Mouse (Mus musculus) kidney, adult 2 months (tissue): ENCODE data around the gene Bcas3. TPM values are rescaled to one million over a fixed set of nuclear protein-coding genes. Genes with fewer than 3 reads are reported as not detected.

ENCODE experiments used
- DNase-seq: peaks from one replicate; pipeline ENCODE4 v3.0.0; 2021
- H3K27ac ChIP-seq: fragments of 200-500 bp; 2 replicates; pipeline ENCODE4 v1.5.1; 2012; ENCODE audit warnings: low read depth, low read length, control low read depth, inconsistent platforms; ENCODE audit not compliant: insufficient read depth
- H3K27me3 ChIP-seq: fragments of 200-500 bp; replicated peaks from 2 replicates; pipeline ENCODE4 v1.6.1; 2012; ENCODE audit warnings: mild to moderate bottlenecking, moderate library complexity, low read length, inconsistent platforms; ENCODE audit not compliant: control insufficient read depth, insufficient read depth
- H3K36me3 ChIP-seq: fragments of 200-500 bp; 2 replicates; pipeline ENCODE4 v1.6.1; 2012; ENCODE audit warnings: mild to moderate bottlenecking, moderate library complexity, low read length, inconsistent platforms; ENCODE audit not compliant: control insufficient read depth, insufficient read depth
- H3K4me1 ChIP-seq: fragments of 200-500 bp; 2 replicates; pipeline ENCODE4 v1.6.1; 2011; ENCODE audit warnings: low read length; ENCODE audit not compliant: control insufficient read depth, insufficient read depth
- H3K4me3 ChIP-seq: fragments of 200-500 bp; 2 replicates; pipeline ENCODE4 v1.5.1; 2011; ENCODE audit warnings: mild to moderate bottlenecking, low read depth, low read length, control low read depth; ENCODE audit not compliant: insufficient read depth
- CTCF ChIP-seq: fragments of 200-500 bp; conservative IDR thresholded peaks from 2 replicates; pipeline ENCODE4 v1.5.1; 2011; ENCODE audit warnings: low read depth, mild to moderate bottlenecking, control low read depth, low read length, moderate library complexity, mixed read lengths; ENCODE audit not compliant: insufficient read depth, insufficient read length
- POLR2A ChIP-seq: fragments of 200-500 bp; IDR thresholded peaks from one replicate; pipeline ENCODE4 v1.6.1; 2011; ENCODE audit warnings: low read depth, low read length, control low read depth
- WGBS: fragments of 180-500 bp; shearing (Covaris S2); methylation state at CpG from one replicate; pipeline ENCODE4 v1.1.7; 2018; 5-methylcytosine and 5-hydroxymethylcytosine counted together
- polyA plus RNA-seq: library from polyadenylated mRNA; depleted of rRNA; stranded (reverse); fragments of >200 nt; gene quantifications from 2 replicates; pipeline ENCODE4 v1.2.3, GENCODE M21; 2012

Bcas3 gene
- polyA plus RNA-seq, 1 experiment: 47.3 TPM

GRCm38 (mm10) chr11:85447375-85447774 lies 94.4 kb downstream of the Bcas3 start:
- DNase-seq: no peak
- H3K27me3 ChIP-seq: no peaks in the 10 kb centered on the region
- H3K36me3 ChIP-seq: no peaks in the 10 kb centered on the region
- TF ChIP-seq POLR2A (no peak), CTCF (no peak)
- no peaks in the 10 kb centered on the region for H3K4me1 ChIP-seq
- 93% methylated on average over 5 of the region's 5 CpGs for WGBS
- H3K27ac ChIP-seq: no peak overlapping the region
- H3K4me3 ChIP-seq: no peak overlapping the region

GRCm38 (mm10) chr11:85453598-85454304 lies 100.8 kb downstream of the Bcas3 start:
- WGBS: 77% methylated on average over 8 of the region's 8 CpGs
- no peak for DNase-seq
- H3K27me3 ChIP-seq: no peaks in the 10 kb centered on the region
- H3K4me1 ChIP-seq: no peaks in the 10 kb centered on the region
- H3K27ac ChIP-seq: no peak overlapping the region
- no peak for TF ChIP-seq CTCF
- TF ChIP-seq POLR2A: no peak
- H3K4me3 ChIP-seq: no peak overlapping the region
- H3K36me3 ChIP-seq: no peaks in the 10 kb centered on the region; the same call in 1 of the 2 replicates

- H3K27ac ChIP-seq: no peak overlapping the region
- H3K4me1 ChIP-seq: no peaks in the 10 kb centered on the region
- H3K36me3 ChIP-seq: no peaks in the 10 kb centered on the region; the same call in 1 of the 2 replicates
- H3K4me3 ChIP-seq: no peak overlapping the region
- WGBS: 87% methylated on average over 5 of the region's 5 CpGs
- DNase-seq: no peak
- no peak for TF ChIP-seq CTCF
- TF ChIP-seq POLR2A: no peak
- H3K27me3 ChIP-seq: no peaks in the 10 kb centered on the region
These were observed 101.3 kb downstream of the Bcas3 start for GRCm38 (mm10) chr11:85454305-85454682.

GRCm38 (mm10) chr11:85461536-85461935 lies 108.6 kb downstream of the Bcas3 start:
- no peak overlapping the region for H3K27ac ChIP-seq
- no peak for TF ChIP-seq CTCF
- TF ChIP-seq POLR2A: no peak
- DNase-seq: no peak
- H3K4me1 ChIP-seq: no peaks in the 10 kb centered on the region; the same call in 1 of the 2 replicates
- WGBS: 92% methylated on average over 7 of the region's 7 CpGs
- no peaks in the 10 kb centered on the region for H3K36me3 ChIP-seq
- no peaks in the 10 kb centered on the region for H3K27me3 ChIP-seq
- no peak overlapping the region for H3K4me3 ChIP-seq

GRCm38 (mm10) chr11:85469526-85469925 lies 116.6 kb downstream of the Bcas3 start:
- peak; percentile 65 for DNase-seq

GRCm38 (mm10) chr11:85470508-85470907 lies 117.5 kb downstream of the Bcas3 start:
- Histone ChIP-seq H3K36me3 (no peaks in the 10 kb centered on the region), H3K27me3 (no peaks in the 10 kb centered on the region), H3K4me3 (no peak overlapping the region), H3K4me1 (no peaks in the 10 kb centered on the region), H3K27ac (no peak overlapping the region)
- no peak for TF ChIP-seq CTCF
- TF ChIP-seq POLR2A: no peak
- no peak for DNase-seq
- 81% methylated on average over 4 of the region's 4 CpGs for WGBS

More at GRCm38 (mm10) chr11:85469526-85469925, 116.6 kb downstream of the Bcas3 start:
- 80% methylated on average over 1 of the region's 1 CpGs for WGBS
- no peak overlapping the region for H3K27ac ChIP-seq
- no peaks in the 10 kb centered on the region for H3K27me3 ChIP-seq
- H3K36me3 ChIP-seq: no peaks in the 10 kb centered on the region
- no peak for TF ChIP-seq POLR2A
- 0 out of 2 replicates have a peak, but pooled peaks have one; percentile 23 for TF ChIP-seq CTCF
- H3K4me3 ChIP-seq: no peak overlapping the region
- H3K4me1 ChIP-seq: no peaks in the 10 kb centered on the region

- TF ChIP-seq CTCF (no peak), POLR2A (no peak)
- H3K27ac ChIP-seq: no peak overlapping the region
- no peaks in the 10 kb centered on the region for H3K27me3 ChIP-seq
- no peak overlapping the region for H3K4me3 ChIP-seq
- no peak for DNase-seq
- H3K36me3 ChIP-seq: no peaks in the 10 kb centered on the region
- H3K4me1 ChIP-seq: no peaks in the 10 kb centered on the region
- 66% methylated on average over 12 of the region's 12 CpGs for WGBS
These were observed 121.4 kb downstream of the Bcas3 start for GRCm38 (mm10) chr11:85474326-85474725.
